Mouse (Mus musculus) hindbrain, embryonic 15.5 days (tissue): Measurements from ENCODE around the gene Ifnar1. TPM values are rescaled to one million over a fixed set of nuclear protein-coding genes. Genes with fewer than 3 reads are reported as not detected.
A peak's percentile ranks its signal among the peaks of the same experiment; 100 is the strongest.

Experiments used
- ATAC-seq: fragments of 200-750 bp; cut with Nextera tagmentation; 2 replicates; pipeline ENCODE4 v1.8.0; 2017; ENCODE audit warnings: low read depth, moderate number of reproducible peaks, moderate TSS enrichment; ENCODE audit not compliant: low FRiP score
- H3K27ac ChIP-seq: fragments of 300-500 bp; sonication (generic); replicated peaks from 2 replicates; pipeline ENCODE4 v1.5.1; 2015; ENCODE audit warnings: mild to moderate bottlenecking, inconsistent platforms
- H3K27me3 ChIP-seq: fragments of 300-500 bp; sonication (generic); 2 replicates; pipeline ENCODE4 v1.6.1; 2015; ENCODE audit warnings: control low read depth, inconsistent platforms
- H3K36me3 ChIP-seq: fragments of 300-500 bp; sonication (generic); 2 replicates; pipeline ENCODE4 v1.6.1; 2015; ENCODE audit warnings: control low read depth, inconsistent platforms
- H3K4me1 ChIP-seq: fragments of 300-500 bp; sonication (generic); replicated peaks from 2 replicates; pipeline ENCODE4 v1.6.1; 2015; ENCODE audit warnings: control low read depth, inconsistent platforms
- H3K4me2 ChIP-seq: fragments of 300-500 bp; sonication (generic); 2 replicates; pipeline ENCODE4 v1.6.1; 2015; ENCODE audit warnings: moderate library complexity, mild to moderate bottlenecking, inconsistent platforms
- H3K4me3 ChIP-seq: fragments of 300-500 bp; sonication (generic); 2 replicates; pipeline ENCODE4 v1.5.1; 2015; ENCODE audit warnings: mild to moderate bottlenecking, inconsistent platforms
- H3K9ac ChIP-seq: fragments of 300-500 bp; sonication (generic); 2 replicates; pipeline ENCODE4 v1.6.1; 2015; ENCODE audit warnings: inconsistent platforms
- H3K9me3 ChIP-seq: fragments of 300-500 bp; sonication (generic); 2 replicates; pipeline ENCODE4 v1.6.1; 2016; ENCODE audit warnings: control low read depth, inconsistent platforms
- WGBS: fragments of 180-500 bp; shearing (Covaris S2); methylation state at CpG from one replicate; pipeline ENCODE4 v1.1.7; 2015; 5-methylcytosine and 5-hydroxymethylcytosine counted together
- polyA plus RNA-seq: library from polyadenylated mRNA; unstranded; fragments of >200 nt; fragmentation: Nextera tagmentation; extraction: Ambion mirVana; gene quantifications from 2 replicates; pipeline ENCODE4 v1.2.1, GENCODE M21; 2015

Ifnar1 gene
- polyA plus RNA-seq, 1 experiment from 2014 or later: 48.3 TPM

GRCm38 (mm10) chr16:91534888-91535287, 49.9 kb downstream of the Ifnar1 start:
- ATAC-seq: no peak
- WGBS: 88% methylated on average over 6 of the region's 6 CpGs
- Histone ChIP-seq H3K4me3 (no peak overlapping the region), H3K36me3 (no peaks in the 10 kb centered on the region), H3K9ac (no peak overlapping the region), H3K27ac (no peak overlapping the region), H3K4me1 (no peaks in the 10 kb centered on the region), H3K9me3 (no peaks in the 10 kb centered on the region), H3K4me2 (no peak overlapping the region), H3K27me3 (no peaks in the 10 kb centered on the region)

GRCm38 (mm10) chr16:91536372-91536771, 51.3 kb downstream of the Ifnar1 start:
- no peaks in the 10 kb centered on the region for H3K9me3 ChIP-seq
- H3K27me3 ChIP-seq: no peaks in the 10 kb centered on the region
- 91% methylated on average over 6 of the region's 6 CpGs for WGBS
- H3K27ac ChIP-seq: no peak overlapping the region
- H3K36me3 ChIP-seq: no peaks in the 10 kb centered on the region
- no peak for ATAC-seq
- no peak overlapping the region for H3K4me3 ChIP-seq
- no peak overlapping the region for H3K9ac ChIP-seq
- H3K4me1 ChIP-seq: peaks cover 2% of the 10 kb centered on the region
- no peak overlapping the region for H3K4me2 ChIP-seq

- Histone ChIP-seq H3K4me2 (no peak overlapping the region), H3K27me3 (no peaks in the 10 kb centered on the region), H3K4me3 (no peak overlapping the region), H3K9me3 (no peaks in the 10 kb centered on the region), H3K4me1 (peaks cover 9% of the 10 kb centered on the region), H3K9ac (no peak overlapping the region), H3K36me3 (no peaks in the 10 kb centered on the region), H3K27ac (no peak overlapping the region)
- no peak for ATAC-seq
- 83% methylated on average over 3 of the region's 3 CpGs for WGBS
These were observed 52.0 kb downstream of the Ifnar1 start for GRCm38 (mm10) chr16:91537065-91537464.

DNA sequence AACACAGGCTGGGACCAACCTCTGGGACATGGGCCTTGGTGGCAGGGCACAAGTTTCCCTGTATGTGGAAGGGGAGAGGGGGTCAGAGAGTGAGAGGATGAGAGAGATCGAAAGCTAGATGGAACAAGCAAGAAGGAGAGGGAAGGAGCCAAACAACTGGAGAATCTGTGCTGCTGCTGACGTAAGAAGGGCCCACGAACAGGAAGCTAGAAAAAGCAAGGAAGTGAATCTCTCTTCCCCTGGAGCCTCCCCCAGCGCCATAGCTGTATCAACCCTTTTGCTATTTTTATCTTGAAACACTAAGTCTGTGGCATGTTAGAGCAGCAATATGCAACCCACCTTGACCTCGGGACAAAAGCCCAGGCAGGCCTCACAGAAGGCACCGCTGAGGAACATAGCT, 53.0 kb downstream of the Ifnar1 start:
- H3K4me2 ChIP-seq: no peak overlapping the region
- H3K36me3 ChIP-seq: no peaks in the 10 kb centered on the region
- peaks cover 10% of the 10 kb centered on the region for H3K4me1 ChIP-seq
- H3K4me3 ChIP-seq: no peak overlapping the region
- 84% methylated on average over 6 of the region's 6 CpGs for whole genome bisulfite sequencing
- ATAC-seq: no peak
- no peak overlapping the region for H3K9ac ChIP-seq
- H3K27ac ChIP-seq: no peak overlapping the region
- no peaks in the 10 kb centered on the region for H3K27me3 ChIP-seq
- no peaks in the 10 kb centered on the region for H3K9me3 ChIP-seq

DNA sequence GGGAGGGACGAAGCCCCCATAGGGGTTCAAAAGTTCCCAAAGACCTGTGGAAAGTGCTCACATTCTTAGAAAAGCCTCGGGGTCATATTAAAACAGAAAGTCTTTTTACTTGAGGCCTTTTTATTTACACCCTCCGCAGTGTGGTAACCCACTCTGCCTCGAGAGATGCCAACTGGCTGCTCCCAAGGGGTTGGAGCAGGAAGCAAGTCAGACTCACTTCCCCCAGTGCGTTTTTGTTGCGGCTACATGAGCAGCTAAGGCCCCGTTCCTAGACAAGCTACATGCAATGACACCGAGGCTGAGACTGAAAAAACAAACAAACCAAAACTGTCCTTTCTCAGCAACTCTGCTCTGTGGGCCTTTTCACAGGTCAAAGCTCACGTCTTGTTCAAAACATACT, 53.5 kb downstream of the Ifnar1 start:
- WGBS: 79% methylated on average over 9 of the region's 9 CpGs
- no peak for ATAC-seq
- Histone ChIP-seq H3K9me3 (no peaks in the 10 kb centered on the region), H3K36me3 (no peaks in the 10 kb centered on the region), H3K4me1 (peaks cover 10% of the 10 kb centered on the region), H3K9ac (no peak overlapping the region), H3K4me2 (no peak overlapping the region), H3K4me3 (no peak overlapping the region), H3K27me3 (no peaks in the 10 kb centered on the region), H3K27ac (no peak overlapping the region)

DNA sequence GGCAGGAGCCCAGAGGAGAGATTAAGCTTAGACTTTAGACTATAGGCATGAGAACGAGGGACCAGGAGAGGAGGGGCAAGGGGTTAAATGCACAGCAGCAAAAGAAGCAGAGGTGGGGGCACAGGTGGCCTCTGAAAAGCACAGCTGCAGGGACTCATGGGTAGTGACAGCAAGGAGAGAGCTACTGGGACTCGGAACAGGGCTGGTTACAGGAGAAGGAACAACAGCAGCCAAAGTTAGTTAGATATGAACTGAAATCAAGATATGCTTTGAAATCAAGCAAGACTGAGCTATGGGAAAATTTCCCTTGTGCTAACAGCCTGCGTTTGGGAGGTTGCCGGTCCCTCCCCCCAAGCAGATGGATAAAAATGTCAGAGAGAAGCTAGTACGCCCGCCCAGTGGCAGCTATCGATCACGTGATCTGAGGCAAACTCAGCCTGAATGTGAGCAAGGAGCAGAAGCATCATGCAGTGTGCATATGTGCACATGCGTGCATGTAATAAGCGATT, 56.6 kb downstream of the Ifnar1 start:
- 42% methylated on average over 10 of the region's 10 CpGs for WGBS
- Histone ChIP-seq H3K9ac (0 out of 2 replicates have a peak overlapping the region, but pooled peaks have one; percentile 19), H3K4me1 (peaks cover 14% of the 10 kb centered on the region), H3K36me3 (no peaks in the 10 kb centered on the region), H3K4me2 (peak overlapping the region; percentile 34), H3K27ac (0 out of 2 replicates have a peak overlapping the region, but pooled peaks have one; percentile 10), H3K9me3 (no peaks in the 10 kb centered on the region), H3K4me3 (0 out of 2 replicates have a peak overlapping the region, but pooled peaks have one; percentile 3), H3K27me3 (no peaks in the 10 kb centered on the region)
- ATAC-seq: peak; percentile 62; the same call in 1 of the 2 replicates

DNA sequence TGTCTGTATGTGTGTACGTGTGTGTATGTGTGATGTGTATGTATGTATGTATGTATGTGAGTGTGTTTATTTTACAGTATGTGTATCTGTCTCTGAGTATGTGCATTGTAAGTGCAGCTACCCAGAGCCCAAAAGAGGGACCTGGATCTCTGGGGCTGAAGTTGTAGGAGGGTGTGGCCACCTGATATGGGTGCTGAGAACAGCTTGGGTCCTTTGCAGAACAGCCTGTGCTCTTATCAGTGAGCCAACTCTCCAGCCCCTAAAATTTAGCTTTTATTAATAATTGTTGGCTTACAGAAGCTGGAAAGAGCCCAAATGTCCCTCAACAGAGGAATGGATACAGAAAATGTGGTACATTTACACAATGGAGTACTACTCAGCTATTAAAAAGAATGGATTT, 58.6 kb downstream of the Ifnar1 start:
- H3K4me1 ChIP-seq: peaks cover 27% of the 10 kb centered on the region
- no peak overlapping the region for H3K4me2 ChIP-seq
- no peaks in the 10 kb centered on the region for H3K9me3 ChIP-seq
- WGBS: 95% methylated on average over 1 of the region's 1 CpGs
- H3K9ac ChIP-seq: no peak overlapping the region
- no peaks in the 10 kb centered on the region for H3K36me3 ChIP-seq
- no peak overlapping the region for H3K27ac ChIP-seq
- no peak overlapping the region for H3K4me3 ChIP-seq
- no peak for ATAC-seq
- no peaks in the 10 kb centered on the region for H3K27me3 ChIP-seq

DNA sequence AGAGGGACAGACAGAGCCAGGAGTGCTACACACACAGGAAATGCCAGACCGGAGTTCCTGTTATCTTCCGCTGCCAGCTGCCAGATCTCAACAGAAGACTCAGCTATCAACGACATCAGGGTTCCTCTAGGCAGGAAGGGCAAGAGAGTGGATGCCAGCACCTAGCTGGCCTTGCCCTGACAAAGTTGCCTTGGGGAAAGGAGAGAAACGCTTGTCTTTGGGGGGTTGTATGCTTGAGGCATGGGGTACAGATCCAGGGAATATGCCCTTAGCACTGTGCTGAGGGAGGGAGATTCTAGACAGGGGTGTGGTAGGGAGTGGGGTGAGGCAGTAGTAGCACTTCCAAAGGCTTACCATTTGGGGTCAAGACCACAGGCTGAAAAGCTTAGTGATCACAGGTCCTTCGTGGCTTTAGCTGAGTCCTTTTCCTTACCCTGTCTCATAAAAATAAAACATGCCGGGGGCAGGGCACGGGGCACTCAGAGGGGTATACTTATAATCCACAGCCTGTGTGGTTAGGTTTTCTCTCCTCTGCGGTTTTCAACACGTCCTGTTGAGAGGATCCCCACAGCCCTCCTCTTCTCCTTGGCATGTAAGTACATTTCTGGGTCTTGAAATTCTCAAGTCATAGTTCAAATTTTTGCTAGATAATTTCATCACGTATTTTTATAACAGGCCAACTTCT, 60.7 kb downstream of the Ifnar1 start:
- no peak overlapping the region for H3K4me3 ChIP-seq
- peaks cover 41% of the 10 kb centered on the region for H3K4me1 ChIP-seq
- H3K27me3 ChIP-seq: no peaks in the 10 kb centered on the region
- no peaks in the 10 kb centered on the region for H3K9me3 ChIP-seq
- no peaks in the 10 kb centered on the region for H3K36me3 ChIP-seq
- no peak for ATAC-seq
- WGBS: 79% methylated on average over 10 of the region's 10 CpGs
- H3K27ac ChIP-seq: no peak overlapping the region
- H3K9ac ChIP-seq: no peak overlapping the region
- H3K4me2 ChIP-seq: no peak overlapping the region

DNA sequence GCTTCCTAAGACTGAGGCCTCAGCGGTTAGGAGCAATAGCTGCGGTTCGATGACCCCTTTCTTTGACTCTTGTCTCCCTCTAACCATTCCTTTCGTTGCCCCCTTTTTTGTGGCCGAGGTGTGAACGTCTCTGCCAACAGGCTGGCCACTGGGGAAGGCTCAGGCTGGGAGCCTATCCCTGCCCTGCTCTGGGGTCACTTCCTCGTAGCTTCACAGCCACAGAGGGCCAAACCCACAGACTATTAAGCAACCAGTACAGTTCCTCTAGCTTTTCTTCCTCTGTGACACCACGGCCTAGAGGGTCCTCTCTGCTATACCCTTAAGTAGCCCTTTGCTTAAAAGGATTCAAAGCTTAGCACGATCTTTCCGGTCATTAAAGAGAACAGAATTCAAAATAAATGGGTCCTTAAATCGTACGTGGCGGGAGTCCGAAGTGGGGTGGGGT, 61.4 kb downstream of the Ifnar1 start:
- Histone ChIP-seq H3K4me1 (peaks cover 39% of the 10 kb centered on the region), H3K4me3 (peak overlapping the region; percentile 89), H3K9me3 (no peaks in the 10 kb centered on the region), H3K36me3 (no peaks in the 10 kb centered on the region), H3K4me2 (peak overlapping the region; percentile 72), H3K9ac (peak overlapping the region; percentile 88), H3K27ac (peak overlapping the region; percentile 69; the same call in 1 of the 2 replicates), H3K27me3 (no peaks in the 10 kb centered on the region)
- ATAC-seq: peak; percentile 62
- WGBS: 16% methylated on average over 14 of the region's 14 CpGs

GRCm38 (mm10) chr16:91546836-91547741, 62.1 kb downstream of the Ifnar1 start, which contains the start of gene Ifngr2:
TSS of gene Ifngr2 (plus strand) at chr16:91547072.
- peaks cover 32% of the 10 kb centered on the region for H3K4me1 ChIP-seq
- peak within 1 kb of the TSS; percentile 89 for H3K4me3 ChIP-seq
- H3K36me3 ChIP-seq: no peaks in the 10 kb centered on the region
- no peaks in the 10 kb centered on the region for H3K27me3 ChIP-seq
- WGBS: 1% methylated on average over 57 of the region's 74 CpGs
- H3K27ac ChIP-seq: peak within 1 kb of the TSS; percentile 69
- peak; percentile 87 for ATAC-seq
- no peaks in the 10 kb centered on the region for H3K9me3 ChIP-seq
- H3K9ac ChIP-seq: peak within 1 kb of the TSS; percentile 88
- H3K4me2 ChIP-seq: peak within 1 kb of the TSS; percentile 72

DNA sequence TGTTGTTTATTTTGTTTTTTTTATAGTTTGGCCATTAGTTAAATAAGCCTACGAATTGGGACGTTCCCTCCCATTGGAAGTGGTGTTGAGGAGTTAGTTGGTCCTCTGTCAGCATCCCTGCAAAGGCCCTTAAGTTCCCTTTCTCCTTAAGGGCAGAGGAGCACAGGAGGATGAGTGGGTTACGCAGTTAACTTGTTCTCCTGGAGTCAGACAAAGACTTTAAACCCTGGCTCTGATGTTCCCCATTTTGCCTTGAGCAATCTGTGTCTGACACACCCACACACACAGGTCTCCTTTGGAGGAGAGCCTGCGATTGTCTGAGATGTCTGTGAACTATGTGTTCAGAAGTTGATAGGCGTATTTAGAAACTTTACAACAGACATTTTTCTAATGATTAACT, 62.9 kb downstream of the Ifnar1 start:
- Histone ChIP-seq H3K4me2 (peak overlapping the region; percentile 72), H3K36me3 (no peaks in the 10 kb centered on the region), H3K4me1 (peaks cover 31% of the 10 kb centered on the region), H3K9me3 (no peaks in the 10 kb centered on the region), H3K27me3 (no peaks in the 10 kb centered on the region), H3K27ac (no peak overlapping the region), H3K4me3 (peak overlapping the region; percentile 89), H3K9ac (0 out of 2 replicates have a peak overlapping the region, but pooled peaks have one; percentile 88)
- WGBS: 46% methylated on average over 5 of the region's 5 CpGs
- ATAC-seq: no peak

GRCm38 (mm10) chr16:91548586-91548985, 63.5 kb downstream of the Ifnar1 start:
- H3K4me2 ChIP-seq: peak overlapping the region; percentile 72
- no peaks in the 10 kb centered on the region for H3K9me3 ChIP-seq
- 35% methylated on average over 5 of the region's 5 CpGs for WGBS
- H3K36me3 ChIP-seq: no peaks in the 10 kb centered on the region
- H3K27me3 ChIP-seq: no peaks in the 10 kb centered on the region
- H3K27ac ChIP-seq: no peak overlapping the region
- no peak for ATAC-seq
- H3K4me3 ChIP-seq: peak overlapping the region; percentile 30
- H3K4me1 ChIP-seq: peaks cover 36% of the 10 kb centered on the region
- H3K9ac ChIP-seq: peak overlapping the region; percentile 16; the same call in 1 of the 2 replicates
